Mouse (Mus musculus) midbrain, embryonic 16.5 days (tissue): ENCODE data around the gene Pola1. TPM values are rescaled to one million over a fixed set of nuclear protein-coding genes. Genes with fewer than 3 reads are reported as not detected.
A peak's percentile ranks its signal among the peaks of the same experiment; 100 is the strongest.

Source experiments
- ATAC-seq: fragments of 200-750 bp; cut with Nextera tagmentation; 2 replicates; pipeline ENCODE4 v1.8.0; 2017; ENCODE audit warnings: moderate TSS enrichment
- H3K27ac ChIP-seq: fragments of 300-500 bp; sonication (generic); 2 replicates; pipeline ENCODE4 v1.5.1; 2014; ENCODE audit warnings: mild to moderate bottlenecking, low read length, mixed read lengths
- H3K27me3 ChIP-seq: fragments of 300-500 bp; sonication (generic); 2 replicates; pipeline ENCODE4 v1.6.1; 2014; ENCODE audit warnings: low read depth, low read length, mixed read lengths; ENCODE audit not compliant: control insufficient read depth, insufficient read depth
- H3K36me3 ChIP-seq: fragments of 300-500 bp; sonication (generic); 2 replicates; pipeline ENCODE4 v1.6.1; 2014; ENCODE audit warnings: mild to moderate bottlenecking, low read length, moderate library complexity, mixed read lengths; ENCODE audit not compliant: control insufficient read depth, insufficient read depth
- H3K4me1 ChIP-seq: fragments of 300-500 bp; sonication (generic); 2 replicates; pipeline ENCODE4 v1.6.1; 2014; ENCODE audit warnings: mild to moderate bottlenecking, low read length, mixed read lengths; ENCODE audit not compliant: control insufficient read depth, insufficient read depth
- H3K4me2 ChIP-seq: fragments of 300-500 bp; sonication (generic); 2 replicates; pipeline ENCODE4 v1.6.1; 2014; ENCODE audit warnings: mild to moderate bottlenecking, low read length, mixed read lengths
- H3K4me3 ChIP-seq: fragments of 300-500 bp; sonication (generic); 2 replicates; pipeline ENCODE4 v1.5.1; 2014; ENCODE audit warnings: low read depth, mild to moderate bottlenecking, low read length, moderate library complexity, mixed read lengths
- H3K9ac ChIP-seq: fragments of 300-500 bp; sonication (generic); 2 replicates; pipeline ENCODE4 v1.6.1; 2014; ENCODE audit warnings: low read depth, low read length, mixed read lengths
- H3K9me3 ChIP-seq: fragments of 300-500 bp; sonication (generic); replicated peaks from 2 replicates; pipeline ENCODE4 v1.6.1; 2014; ENCODE audit warnings: mild to moderate bottlenecking, low read length, mixed read lengths; ENCODE audit not compliant: control insufficient read depth, poor library complexity, severe bottlenecking
- WGBS: fragments of 180-500 bp; shearing (Covaris S2); extraction: QIAGEN DNeasy Blood & Tissue Kit; methylation state at CpG from one replicate; pipeline ENCODE4 v1.1.7; 2014; 5-methylcytosine and 5-hydroxymethylcytosine counted together
- polyA plus RNA-seq: library from polyadenylated mRNA; unstranded; fragments of >200 nt; fragmentation: Nextera tagmentation; extraction: Ambion mirVana; gene quantifications from 2 replicates; pipeline ENCODE4 v1.2.1, GENCODE M21; 2015

The Pola1 gene
- polyA plus RNA-seq, 1 experiment from 2014 or later, result 4.5 TPM

DNA sequence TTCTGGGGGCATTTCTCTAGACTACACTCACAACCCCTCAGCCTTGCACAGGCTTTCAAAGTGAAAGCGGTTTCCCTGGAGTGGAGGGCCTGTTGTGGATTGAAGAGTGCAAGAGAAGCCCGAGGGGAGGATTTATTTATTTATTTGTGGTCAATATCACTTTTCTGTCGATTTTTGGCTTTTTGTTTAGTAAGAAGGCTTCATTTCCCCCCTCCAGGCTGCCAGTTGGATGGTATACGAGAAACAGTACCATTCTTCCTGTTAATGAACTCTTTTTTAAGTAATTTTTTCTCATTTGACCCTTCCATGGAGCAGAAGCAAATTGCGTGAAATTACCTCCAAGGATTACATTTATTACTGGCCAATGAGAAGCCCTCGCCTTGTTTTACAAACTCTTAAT, 332.2 kb downstream of the Pola1 start:
- no peak overlapping the region for H3K27ac ChIP-seq

DNA sequence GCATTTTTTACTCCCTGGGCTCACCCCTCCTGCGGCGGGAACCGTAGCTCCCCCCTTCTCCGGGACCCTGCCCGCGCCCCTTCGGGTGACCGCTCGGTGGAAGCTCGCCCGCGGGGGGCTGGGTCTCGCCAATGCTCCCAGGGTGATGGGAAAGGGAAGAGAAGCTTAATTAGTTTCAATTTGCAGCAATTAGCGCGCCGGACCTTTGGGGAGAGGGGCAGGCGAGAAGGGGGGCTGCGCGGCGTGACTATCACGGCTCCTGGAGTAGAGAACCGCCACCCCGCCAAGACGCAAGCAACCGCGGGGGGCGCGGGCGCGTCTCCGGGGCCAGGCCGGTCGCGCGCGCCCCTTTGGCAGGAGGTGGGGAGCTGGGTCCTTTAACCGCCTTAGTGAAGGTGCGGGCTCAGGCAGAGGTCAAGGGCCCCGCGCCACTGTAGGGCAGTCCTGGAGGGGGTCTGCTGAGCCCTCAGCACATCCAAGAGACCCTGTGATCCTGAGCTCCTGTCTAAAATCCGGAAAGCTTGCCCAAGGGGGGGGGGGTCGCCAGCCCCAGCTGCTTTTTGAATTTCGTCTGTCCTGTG, 332.8 kb downstream of the Pola1 start:
- H3K4me2 ChIP-seq, result peak overlapping the region; percentile 37
- H3K4me1 ChIP-seq, result no peaks in the 10 kb centered on the region; the same call in 1 of the 2 replicates
- H3K9ac ChIP-seq, result no peak overlapping the region
- H3K9me3 ChIP-seq, result no peaks in the 10 kb centered on the region
- no peak for ATAC-seq
- no peak overlapping the region for H3K27ac ChIP-seq
- peaks cover 30% of the 10 kb centered on the region for H3K27me3 ChIP-seq
- H3K4me3 ChIP-seq, result peak overlapping the region; percentile 7; the same call in 1 of the 2 replicates
- no peaks in the 10 kb centered on the region for H3K36me3 ChIP-seq
- 13% methylated on average over 33 of the region's 43 CpGs for WGBS

More for the DNA sequence above, 332.2 kb downstream of the Pola1 start:
- no peak overlapping the region for H3K9ac ChIP-seq
- H3K9me3 ChIP-seq, result no peaks in the 10 kb centered on the region
- H3K4me1 ChIP-seq, result no peaks in the 10 kb centered on the region; the same call in 1 of the 2 replicates
- no peak overlapping the region for H3K4me3 ChIP-seq
- no peaks in the 10 kb centered on the region for H3K36me3 ChIP-seq
- no peak for ATAC-seq
- peak overlapping the region; percentile 19; the same call in 1 of the 2 replicates for H3K4me2 ChIP-seq
- 20% methylated on average over 6 of the region's 6 CpGs for WGBS
- H3K27me3 ChIP-seq, result peaks cover 30% of the 10 kb centered on the region

DNA sequence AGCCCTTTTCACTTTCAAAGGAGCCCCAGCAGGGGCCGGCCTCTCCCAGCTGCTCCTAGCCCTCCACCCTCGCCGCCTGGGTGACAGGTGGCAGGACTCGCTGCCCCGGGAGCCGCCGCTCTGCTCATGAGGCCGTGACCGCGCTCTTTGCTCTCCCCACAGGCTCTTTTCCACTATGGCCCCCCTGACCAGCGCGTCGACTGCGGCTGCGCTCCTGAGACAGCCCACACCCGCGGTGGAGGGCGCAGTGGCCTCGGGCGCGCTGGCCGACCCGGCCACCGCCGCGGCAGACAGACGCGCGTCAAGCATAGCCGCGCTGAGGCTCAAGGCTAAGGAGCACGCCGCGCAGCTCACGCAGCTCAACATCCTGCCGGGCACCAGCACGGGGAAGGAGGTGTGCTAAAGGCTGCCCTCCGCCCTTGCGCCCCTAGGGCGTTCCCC, 334.9 kb downstream of the Pola1 start:
- Histone ChIP-seq H3K36me3 (no peaks in the 10 kb centered on the region), H3K4me2 (peak overlapping the region; percentile 42), H3K9me3 (no peaks in the 10 kb centered on the region), H3K4me3 (peak overlapping the region; percentile 20), H3K9ac (no peak overlapping the region), H3K27ac (no peak overlapping the region), H3K27me3 (peaks cover 21% of the 10 kb centered on the region), H3K4me1 (no peaks in the 10 kb centered on the region; the same call in 1 of the 2 replicates)
- peak; percentile 39; the same call in 1 of the 2 replicates for ATAC-seq
- WGBS, result 8% methylated on average over 34 of the region's 40 CpGs

DNA sequence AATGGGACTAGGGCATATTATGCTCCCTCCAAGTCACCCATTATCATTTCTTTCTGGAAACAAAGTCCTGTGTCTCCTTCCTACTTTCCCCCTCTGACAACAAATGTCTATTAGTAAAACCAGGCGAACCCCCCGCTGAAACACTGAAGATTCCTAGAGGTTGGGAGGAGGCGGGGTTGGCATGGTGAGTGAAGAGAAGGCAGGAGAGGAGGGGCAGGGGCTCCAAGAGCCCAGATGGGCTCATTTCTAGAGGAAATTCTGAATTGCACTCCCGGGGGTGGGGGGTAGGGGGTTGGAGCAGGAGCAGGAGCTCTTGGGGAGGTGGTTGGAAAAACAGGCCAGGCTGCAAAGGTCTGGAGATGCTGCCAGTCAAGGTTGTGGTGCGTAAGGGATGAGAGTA, 336.1 kb downstream of the Pola1 start:
- WGBS, result 15% methylated on average over 5 of the region's 5 CpGs
- no peaks in the 10 kb centered on the region; the same call in 1 of the 2 replicates for H3K4me1 ChIP-seq
- H3K27ac ChIP-seq, result no peak overlapping the region

DNA sequence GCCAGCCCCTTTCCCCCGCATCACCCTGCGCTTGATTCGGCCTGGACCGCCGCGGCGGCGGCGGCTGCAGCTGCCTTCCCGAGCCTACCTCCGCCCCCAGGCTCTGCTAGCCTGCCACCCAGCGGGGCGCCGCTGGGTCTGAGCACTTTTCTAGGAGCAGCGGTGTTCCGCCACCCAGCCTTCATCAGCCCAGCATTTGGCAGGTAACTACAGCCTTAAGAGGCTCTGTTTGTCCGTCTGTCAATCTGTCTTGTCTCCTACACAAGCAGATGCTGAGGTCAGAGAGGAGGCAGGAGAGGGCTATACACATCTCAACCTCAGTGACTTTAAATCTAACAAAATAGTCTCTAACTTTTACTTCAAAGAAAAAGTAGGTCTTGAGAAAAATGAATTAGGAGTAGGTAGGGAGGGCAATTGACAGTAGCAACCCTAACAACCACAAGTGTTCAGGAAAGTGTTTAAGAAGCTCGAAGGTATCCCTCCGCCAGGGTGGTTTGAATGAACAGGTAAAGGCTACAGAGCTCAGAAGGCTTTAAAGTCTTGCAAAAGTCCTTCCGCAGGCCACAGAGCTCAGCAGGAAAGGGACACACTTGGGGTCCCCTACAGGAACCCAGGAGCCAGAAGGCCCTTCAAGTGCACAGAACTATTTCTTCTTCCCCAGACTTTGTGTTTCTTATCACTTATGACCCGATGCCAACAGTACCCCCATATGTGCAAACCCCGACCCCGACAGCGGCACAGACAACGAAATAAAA, 337.0 kb downstream of the Pola1 start:
- WGBS, result 22% methylated on average over 25 of the region's 25 CpGs
- Histone ChIP-seq H3K27me3 (peaks cover 18% of the 10 kb centered on the region), H3K4me3 (no peak overlapping the region), H3K4me2 (no peak overlapping the region), H3K4me1 (no peaks in the 10 kb centered on the region; the same call in 1 of the 2 replicates), H3K9ac (no peak overlapping the region), H3K9me3 (no peaks in the 10 kb centered on the region), H3K27ac (no peak overlapping the region), H3K36me3 (no peaks in the 10 kb centered on the region)
- no peak for ATAC-seq

More for the DNA sequence above, 336.1 kb downstream of the Pola1 start:
- no peak for ATAC-seq
- Histone ChIP-seq H3K36me3 (no peaks in the 10 kb centered on the region), H3K27me3 (peaks cover 21% of the 10 kb centered on the region), H3K9me3 (no peaks in the 10 kb centered on the region), H3K4me2 (no peak overlapping the region), H3K9ac (no peak overlapping the region), H3K4me3 (no peak overlapping the region)

DNA sequence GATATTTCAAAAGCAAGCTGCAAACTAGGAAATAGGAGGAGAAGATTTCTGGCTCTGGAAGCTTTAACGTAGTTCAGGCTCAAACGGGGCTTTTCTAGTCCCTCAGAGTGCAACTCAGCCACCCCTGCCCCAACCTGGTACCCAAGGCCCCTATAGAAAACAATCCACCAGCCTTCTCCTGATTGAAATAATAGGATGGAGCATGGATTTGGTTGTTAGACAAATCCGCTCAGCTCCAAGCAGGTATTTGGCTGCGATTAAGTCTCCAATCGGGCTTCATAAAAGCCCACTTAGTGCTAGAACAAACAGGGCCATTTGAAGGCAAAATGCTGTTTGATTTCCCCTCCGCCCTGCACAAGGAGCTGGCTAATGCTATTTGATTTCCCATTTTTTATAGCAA, 339.9 kb downstream of the Pola1 start:
- H3K27me3 ChIP-seq, result peaks cover 13% of the 10 kb centered on the region

DNA sequence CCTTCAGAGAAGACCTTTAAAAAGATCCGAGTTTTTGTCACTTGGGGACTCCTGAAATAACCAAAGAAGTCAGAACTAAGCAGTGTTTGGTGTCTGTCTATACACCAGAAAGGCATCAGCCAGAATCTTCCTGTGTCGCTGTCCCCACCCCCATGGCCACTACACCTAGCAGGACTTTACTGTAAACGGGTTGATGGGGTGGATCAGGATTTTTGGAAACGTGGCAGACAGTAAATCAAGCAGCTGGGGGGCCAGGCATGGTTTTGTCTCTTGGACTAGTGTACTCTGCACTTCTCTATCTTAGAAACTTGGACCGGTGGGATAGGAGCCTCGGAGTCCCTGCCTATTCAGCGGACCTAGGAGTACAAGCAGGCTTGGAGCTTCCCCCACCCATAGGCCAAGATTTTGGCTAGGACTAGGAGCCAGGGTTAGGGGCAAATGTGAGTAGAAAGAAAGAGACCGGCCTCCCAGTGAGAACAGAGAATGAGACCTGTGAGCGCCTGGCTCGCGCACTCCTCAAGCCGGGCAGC, 342.0 kb downstream of the Pola1 start:
- H3K36me3 ChIP-seq, result no peaks in the 10 kb centered on the region
- H3K4me1 ChIP-seq, result peaks cover 4% of the 10 kb centered on the region; the same call in 1 of the 2 replicates
- ATAC-seq, result no peak
- H3K9ac ChIP-seq, result no peak overlapping the region
- 11% methylated on average over 12 of the region's 12 CpGs for WGBS
- H3K4me3 ChIP-seq, result peak overlapping the region; percentile 36
- H3K27me3 ChIP-seq, result peaks cover 13% of the 10 kb centered on the region
- no peaks in the 10 kb centered on the region; the same call in 1 of the 2 replicates for H3K9me3 ChIP-seq
- peak overlapping the region; percentile 42; the same call in 1 of the 2 replicates for H3K27ac ChIP-seq
- H3K4me2 ChIP-seq, result no peak overlapping the region

More for the DNA sequence above, 339.9 kb downstream of the Pola1 start:
- Histone ChIP-seq H3K9ac (no peak overlapping the region), H3K9me3 (no peaks in the 10 kb centered on the region), H3K4me1 (peaks cover 4% of the 10 kb centered on the region; the same call in 1 of the 2 replicates), H3K4me2 (no peak overlapping the region), H3K27ac (no peak overlapping the region), H3K36me3 (no peaks in the 10 kb centered on the region), H3K4me3 (no peak overlapping the region)
- WGBS, result 24% methylated on average over 6 of the region's 6 CpGs
- ATAC-seq, result no peak

DNA sequence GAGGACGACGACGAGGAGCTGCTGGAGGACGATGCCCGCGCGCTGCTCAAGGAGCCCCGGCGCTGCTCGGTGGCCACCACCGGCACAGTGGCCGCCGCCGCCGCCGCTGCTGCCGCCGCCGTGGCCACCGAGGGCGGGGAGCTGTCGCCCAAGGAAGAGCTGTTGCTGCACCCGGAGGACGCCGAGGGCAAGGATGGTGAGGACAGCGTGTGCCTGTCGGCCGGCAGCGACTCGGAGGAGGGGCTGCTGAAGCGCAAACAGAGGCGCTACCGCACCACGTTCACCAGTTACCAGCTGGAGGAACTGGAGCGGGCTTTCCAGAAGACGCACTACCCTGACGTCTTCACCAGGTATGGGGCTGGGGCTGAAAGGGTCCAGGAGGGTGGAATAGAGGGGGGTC, 342.9 kb downstream of the Pola1 start:
- no peak; the same call in 1 of the 2 replicates for ATAC-seq
- 10% methylated on average over 36 of the region's 37 CpGs for WGBS

More for the DNA sequence above, 342.9 kb downstream of the Pola1 start:
- Histone ChIP-seq H3K36me3 (no peaks in the 10 kb centered on the region), H3K4me3 (peak overlapping the region; percentile 36), H3K4me1 (peaks cover 4% of the 10 kb centered on the region; the same call in 1 of the 2 replicates), H3K27ac (no peak overlapping the region; the same call in 1 of the 2 replicates), H3K27me3 (peaks cover 13% of the 10 kb centered on the region), H3K9me3 (no peaks in the 10 kb centered on the region; the same call in 1 of the 2 replicates), H3K9ac (peak overlapping the region; percentile 38; the same call in 1 of the 2 replicates), H3K4me2 (peak overlapping the region; percentile 58)
